ENCODE assay signal across 9 mouse cellular contexts in the genomic region with DNA sequence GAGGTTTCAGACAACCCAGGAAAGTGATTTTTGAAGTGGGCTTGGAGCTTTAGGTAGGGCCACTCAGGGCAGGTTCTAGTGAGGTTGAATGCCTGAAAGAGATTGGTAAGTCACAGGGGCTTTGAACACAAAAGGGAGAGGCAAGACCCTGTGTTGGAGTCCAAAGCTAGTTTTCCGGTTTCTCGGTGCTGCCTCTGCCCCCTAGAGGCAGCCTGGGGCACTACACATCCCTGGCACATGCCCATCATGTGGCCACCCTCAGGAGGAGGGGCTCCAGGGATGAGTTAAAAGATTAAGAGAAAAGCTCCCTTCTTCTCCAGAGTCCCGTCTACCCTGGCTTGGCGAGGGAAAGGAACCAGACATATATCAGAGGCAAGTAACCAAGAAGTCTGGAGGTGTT. TPM values are rescaled to one million over a fixed set of nuclear protein-coding genes. Genes with fewer than 3 reads are reported as not detected.
DNase-seq lines count a peak whose midpoint lies in the region; ATAC-seq and TF ChIP-seq lines count a peak whose summit lies in the region.
"Had no signal": no experiment of that assay in that cellular context is flagged by ENCODE, and none has a peak within 500 bp of the region (broad histone marks: within the 10 kb centered on the region; RNA-seq: fewer than 3 reads in every experiment).

Mc1r (plus strand) TSS at position 322 of the 400 bp plus-strand sequence.

- peaks cover 6% of the 10 kb centered on the region; the same call in 1 of the 2 replicates for H3K4me1 ChIP-seq in kidney, embryonic 14.5 days (ENCODE audit: control insufficient read depth, insufficient read depth, low read length)
- peaks cover 39% of the 10 kb centered on the region for H3K4me1 ChIP-seq in embryonic facial prominence, embryonic 10.5 days
- H3K4me1 ChIP-seq in hindbrain, postnatal 0 days (ENCODE audit: insufficient read depth, low read length), result peaks cover 20% of the 10 kb centered on the region; the same call in 1 of the 2 replicates
- H3K4me1 ChIP-seq in liver, embryonic 11.5 days (replicated peaks; ENCODE audit: control insufficient read depth, insufficient read depth, low read length), result peaks cover 33% of the 10 kb centered on the region
- H3K4me1 ChIP-seq in neural tube, embryonic 12.5 days, result peaks cover 26% of the 10 kb centered on the region

- peak; percentile 73 for DNase-seq in kidney, adult 18-20 months
- peak; percentile 83 for DNase-seq in adrenal gland, postnatal 14 days
- DNase-seq in embryonic facial prominence, embryonic 10.5 days (ENCODE audit: low spot score), result peak; percentile 77
- peak; percentile 83 for DNase-seq in hindbrain, postnatal 0 days (ENCODE audit: low spot score)
- DNase-seq in liver, embryonic 11.5 days (ENCODE audit: low spot score), result peak; percentile 70
- peak; percentile 85 for DNase-seq in thymus, postnatal 0 days (ENCODE audit: low spot score)

- H3K9me3 ChIP-seq in kidney, embryonic 14.5 days (ENCODE audit: control insufficient read depth, low read length), result no peaks in the 10 kb centered on the region
- no peaks in the 10 kb centered on the region for H3K9me3 ChIP-seq in embryonic facial prominence, embryonic 10.5 days
- no peaks in the 10 kb centered on the region for H3K9me3 ChIP-seq in hindbrain, postnatal 0 days (ENCODE audit: low read length)
- H3K9me3 ChIP-seq in liver, embryonic 11.5 days (ENCODE audit: control insufficient read depth, low read length), result no peaks in the 10 kb centered on the region
- H3K9me3 ChIP-seq in neural tube, embryonic 12.5 days, result no peaks in the 10 kb centered on the region

- 15% methylated on average over 4 of the region's 4 CpGs for WGBS in kidney, embryonic 14.5 days
- 8% methylated on average over 4 of the region's 4 CpGs for WGBS in embryonic facial prominence, embryonic 10.5 days
- WGBS in hindbrain, postnatal 0 days, result 12% methylated on average over 4 of the region's 4 CpGs
- 9% methylated on average over 4 of the region's 4 CpGs for WGBS in liver, embryonic 11.5 days
- 17% methylated on average over 4 of the region's 4 CpGs for WGBS in neural tube, embryonic 12.5 days

- TF ChIP-seq CTCF in hindbrain, postnatal 0 days (IDR thresholded peaks at IDR 0.05; ENCODE audit: low read depth), result peak; percentile 90

- H3K4me3 ChIP-seq in kidney, embryonic 14.5 days (ENCODE audit: low read length), result no peak within 1 kb of the TSS
- no peak within 1 kb of the TSS for H3K4me3 ChIP-seq in embryonic facial prominence, embryonic 10.5 days
- no peak within 1 kb of the TSS for H3K4me3 ChIP-seq in hindbrain, postnatal 0 days (ENCODE audit: low read length)
- H3K4me3 ChIP-seq in liver, embryonic 11.5 days (ENCODE audit: low read depth, low read length), result no peak within 1 kb of the TSS
- H3K4me3 ChIP-seq in neural tube, embryonic 12.5 days, result no peak within 1 kb of the TSS
- H3K4me3 ChIP-seq: erythroblast, embryonic 14.5 days had no signal

- peaks cover 24% of the 10 kb centered on the region for H3K27me3 ChIP-seq in kidney, embryonic 14.5 days (ENCODE audit: control insufficient read depth, insufficient read depth, low read length)
- peaks cover 42% of the 10 kb centered on the region for H3K27me3 ChIP-seq in embryonic facial prominence, embryonic 10.5 days (replicated peaks; ENCODE audit: low read depth, poor library complexity, severe bottlenecking)
- no peaks in the 10 kb centered on the region for H3K27me3 ChIP-seq in hindbrain, postnatal 0 days (ENCODE audit: insufficient read depth, low read length)
- peaks cover 32% of the 10 kb centered on the region for H3K27me3 ChIP-seq in liver, embryonic 11.5 days (replicated peaks; ENCODE audit: control insufficient read depth, insufficient read depth, low read length)
- H3K27me3 ChIP-seq in neural tube, embryonic 12.5 days (replicated peaks), result 0 out of 2 replicates have a peak, but pooled peaks cover 7% of the 10 kb centered on the region

- H3K4me2 ChIP-seq in kidney, embryonic 14.5 days (replicated peaks; ENCODE audit: low read depth, low read length), result no peak within 1 kb of the TSS
- H3K4me2 ChIP-seq in hindbrain, postnatal 0 days (ENCODE audit: low read depth, low read length), result no peak within 1 kb of the TSS
- H3K4me2 ChIP-seq in liver, embryonic 11.5 days, result peak within 1 kb of the TSS; percentile 4; the same call in 1 of the 2 replicates
- H3K4me2 ChIP-seq in neural tube, embryonic 12.5 days (replicated peaks), result peak within 1 kb of the TSS; percentile 5; the same call in 1 of the 2 replicates

- H3K27ac ChIP-seq in kidney, embryonic 14.5 days (ENCODE audit: low read depth, low read length), result no peak within 1 kb of the TSS
- no peak within 1 kb of the TSS for H3K27ac ChIP-seq in embryonic facial prominence, embryonic 10.5 days (replicated peaks)
- H3K27ac ChIP-seq in hindbrain, postnatal 0 days, result 0 out of 2 replicates have a peak within 1 kb of the TSS, but pooled peaks have one; percentile 21
- no peak within 1 kb of the TSS for H3K27ac ChIP-seq in liver, embryonic 11.5 days (ENCODE audit: low read depth, low read length)
- no peak within 1 kb of the TSS for H3K27ac ChIP-seq in neural tube, embryonic 12.5 days

- ATAC-seq in kidney, embryonic 14.5 days (ENCODE audit: low FRiP score, low TSS enrichment), result no peak
- ATAC-seq in hindbrain, postnatal 0 days, result no peak
- ATAC-seq in liver, embryonic 11.5 days (replicated peaks; ENCODE audit: low FRiP score), result no peak
- ATAC-seq in neural tube, embryonic 12.5 days (ENCODE audit: low FRiP score, low read depth), result no peak

- H3K36me3 ChIP-seq in kidney, embryonic 14.5 days (ENCODE audit: control insufficient read depth, insufficient read depth, low read length), result peaks cover 17% of the 10 kb centered on the region
- H3K36me3 ChIP-seq in embryonic facial prominence, embryonic 10.5 days (replicated peaks), result peaks cover 18% of the 10 kb centered on the region
- peaks cover 14% of the 10 kb centered on the region; the same call in 1 of the 2 replicates for H3K36me3 ChIP-seq in hindbrain, postnatal 0 days (ENCODE audit: insufficient read depth, low read length)
- peaks cover 7% of the 10 kb centered on the region for H3K36me3 ChIP-seq in liver, embryonic 11.5 days (ENCODE audit: control insufficient read depth, insufficient read depth, low read length)
- peaks cover 19% of the 10 kb centered on the region for H3K36me3 ChIP-seq in neural tube, embryonic 12.5 days

- no peak within 1 kb of the TSS for H3K9ac ChIP-seq in kidney, embryonic 14.5 days (ENCODE audit: low read depth, low read length)
- no peak within 1 kb of the TSS for H3K9ac ChIP-seq in hindbrain, postnatal 0 days (replicated peaks; ENCODE audit: low read length)
- H3K9ac ChIP-seq in liver, embryonic 11.5 days (ENCODE audit: low read depth, low read length), result 0 out of 2 replicates have a peak within 1 kb of the TSS, but pooled peaks have one; percentile 10
- no peak within 1 kb of the TSS for H3K9ac ChIP-seq in neural tube, embryonic 12.5 days

RNA-seq across cellular contexts. Expression of gene Mc1r, which starts in this region (rescaled TPM):
- polyA plus RNA-seq in kidney, embryonic 14.5 days (2014; fragmentation: Nextera tagmentation; extraction: Ambion mirVana), result not detected in 2 replicates
- not detected in 2 replicates for total RNA-seq in adrenal gland, postnatal 14 days (2021)
- not detected in 2 replicates for polyA plus RNA-seq in embryonic facial prominence, embryonic 10.5 days (2016; fragmentation: Nextera tagmentation; extraction: Ambion mirVana)
- total RNA-seq in hindbrain, postnatal 0 days (2014; rRNA removed), result not detected in 2 replicates
- polyA plus RNA-seq in hindbrain, postnatal 0 days (2015; fragmentation: Nextera tagmentation; extraction: Ambion mirVana), result 0.05 and 0.08 TPM in 2 replicates
- 0.04 and 0.06 TPM in 2 replicates for polyA plus RNA-seq in liver, embryonic 11.5 days (2014; fragmentation: Nextera tagmentation; extraction: Ambion mirVana)
- polyA plus RNA-seq in neural tube, embryonic 12.5 days (2016; fragmentation: Nextera tagmentation; extraction: Ambion mirVana), result 0.10 and 0.18 TPM in 2 replicates
- 0.28 and 0.56 TPM in 2 replicates for polyA plus RNA-seq in thymus, postnatal 0 days (2015; fragmentation: Nextera tagmentation; extraction: Ambion mirVana)

Comparison
In these comparisons a context has a peak if more than half of its experiments do, and no peak if none do; other contexts are left out.
1. Peak in DNase-seq in adrenal gland, postnatal 14 days; RNA of the gene not detected or under 1 TPM.
2. Peak in DNase-seq in embryonic facial prominence, embryonic 10.5 days; RNA of the gene not detected or under 1 TPM.
3. Peak in DNase-seq and H3K27ac ChIP-seq in hindbrain, postnatal 0 days; RNA of the gene not detected or under 1 TPM.
4. Peak in DNase-seq, H3K9ac ChIP-seq and H3K4me2 ChIP-seq in liver, embryonic 11.5 days; RNA of the gene not detected or under 1 TPM.
5. Peak in DNase-seq in thymus, postnatal 0 days; RNA of the gene not detected or under 1 TPM.